Mouse (Mus musculus) ovary, adult 18-20 months (tissue): ENCODE measurements at regions not wholly inside any gene's neighbourhood (a gene's known extent, or its start where the extent isn't known, plus 50 kb on each side); places are given as distances from the start of the nearest gene placed in this dataset.
"Not testable (repeated sequence)": the region's sequence is repeated elsewhere in the genome, so short reads cannot be mapped to it uniquely, and the experiment has no call there.

Experiments
- DNase-seq: peaks from one replicate; pipeline ENCODE4 v3.0.0; 2022; ENCODE audit warnings: low spot score, mixed read lengths

DNA sequence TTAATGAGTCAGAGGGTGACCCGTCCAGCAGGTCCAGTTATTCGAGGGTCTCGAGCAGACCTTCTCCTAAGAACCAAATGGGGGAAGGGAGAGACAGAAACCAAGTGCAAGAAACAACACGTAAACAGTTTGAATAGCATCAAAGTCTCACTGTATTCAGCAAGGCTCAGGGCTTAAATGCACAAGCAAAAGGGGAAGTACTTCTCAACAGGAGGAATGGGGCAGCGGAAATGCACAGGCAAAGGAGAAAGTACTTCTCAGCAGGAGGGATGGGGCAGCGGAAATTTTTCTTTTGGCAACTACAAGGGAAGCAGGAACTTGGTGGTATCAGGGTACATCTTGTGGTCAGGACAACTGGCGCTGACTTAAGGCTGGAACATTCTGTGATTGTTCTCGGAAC lies 330.6 kb downstream of the 9430069I07Rik start:
- not testable (repeated sequence) for DNase-seq

DNA sequence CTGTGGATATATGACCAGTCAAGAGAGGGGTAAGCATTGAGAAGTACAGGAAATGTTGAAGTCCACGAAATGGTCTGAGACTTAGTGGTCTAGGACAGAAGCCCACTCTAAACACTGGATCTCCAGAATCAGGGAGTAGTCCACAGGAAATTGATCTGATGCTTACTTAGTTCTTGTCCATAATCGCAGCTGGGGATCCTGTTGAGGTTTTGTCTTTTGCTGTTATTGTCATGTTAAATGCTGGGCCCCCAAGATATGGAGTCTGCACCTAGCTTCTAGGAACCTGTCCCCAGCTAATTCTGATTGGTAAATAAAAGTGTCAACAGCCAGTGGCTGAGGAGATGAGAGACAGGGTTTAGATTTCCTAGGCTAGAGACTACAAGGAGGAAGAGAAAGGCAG lies 332.3 kb downstream of the 9430069I07Rik start:
- no peak for DNase-seq

- DNase-seq, result peak; percentile 14
Measured at GRCm38 (mm10) chr15:34021857-34022256, 335.8 kb downstream of the 9430069I07Rik start.

- no peak for DNase-seq
Measured at GRCm38 (mm10) chr15:34016397-34017156, 341.1 kb downstream of the 9430069I07Rik start.

DNA sequence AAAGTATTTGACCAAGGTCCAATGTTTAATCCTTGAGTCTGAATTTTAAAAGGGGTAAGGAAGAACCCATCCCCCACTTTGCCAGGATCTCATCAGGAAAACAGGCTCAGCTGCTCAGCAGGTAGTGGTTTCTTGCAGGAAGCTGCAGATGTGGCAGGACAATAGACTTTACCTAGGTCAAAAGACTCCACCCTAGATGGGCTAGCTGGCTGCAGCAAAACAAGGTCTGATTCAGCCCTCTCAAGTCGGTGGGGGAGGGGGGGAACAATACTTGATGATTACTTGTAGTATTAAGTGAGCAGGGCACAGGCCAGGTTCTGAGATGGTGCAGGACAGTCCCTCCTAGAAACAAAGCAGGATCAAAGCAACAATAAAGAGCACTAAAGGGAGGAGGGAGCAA lies 349.1 kb downstream of the 9430069I07Rik start:
- no peak for DNase-seq

DNA sequence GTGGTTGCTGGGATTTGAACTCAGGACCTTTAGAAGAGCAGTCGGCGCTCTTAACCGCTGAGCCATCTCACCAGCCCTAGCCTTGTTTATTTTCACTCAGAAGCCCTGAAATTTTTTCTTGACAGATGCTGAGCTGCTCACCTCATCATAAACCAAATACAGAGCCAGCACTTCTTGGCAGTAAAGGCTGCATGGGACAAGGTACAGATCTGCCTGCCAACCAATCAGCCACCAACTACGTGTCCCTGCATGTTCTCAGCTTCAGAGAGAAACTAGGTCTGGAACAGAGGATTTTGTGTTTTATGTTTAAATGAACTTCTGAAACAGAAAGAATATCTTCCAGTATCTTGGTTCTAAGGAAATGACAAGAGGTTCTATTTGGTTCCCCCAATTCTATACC lies 365.3 kb downstream of the 9430069I07Rik start:
- no peak for DNase-seq

DNA sequence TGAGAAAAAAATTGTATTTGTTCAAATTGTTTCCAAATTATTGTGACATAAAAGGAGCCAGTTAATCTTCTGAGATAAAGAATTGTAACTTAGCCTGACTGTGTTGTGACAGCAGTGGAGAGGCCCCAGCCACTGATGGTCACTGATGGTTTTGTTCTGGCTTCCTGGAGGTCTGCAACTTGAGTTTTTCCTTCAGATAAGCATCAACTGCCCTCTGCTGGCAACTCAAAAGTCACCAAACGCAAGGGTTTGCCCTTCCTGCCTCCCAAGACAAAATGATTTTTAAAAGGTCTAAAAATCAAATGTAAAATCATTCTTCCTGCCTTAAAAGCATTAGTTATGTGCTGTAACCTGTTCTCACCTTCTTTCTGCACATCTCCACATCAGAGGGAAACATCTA lies 382.6 kb downstream of the 9430069I07Rik start:
- DNase-seq, result no peak

DNA sequence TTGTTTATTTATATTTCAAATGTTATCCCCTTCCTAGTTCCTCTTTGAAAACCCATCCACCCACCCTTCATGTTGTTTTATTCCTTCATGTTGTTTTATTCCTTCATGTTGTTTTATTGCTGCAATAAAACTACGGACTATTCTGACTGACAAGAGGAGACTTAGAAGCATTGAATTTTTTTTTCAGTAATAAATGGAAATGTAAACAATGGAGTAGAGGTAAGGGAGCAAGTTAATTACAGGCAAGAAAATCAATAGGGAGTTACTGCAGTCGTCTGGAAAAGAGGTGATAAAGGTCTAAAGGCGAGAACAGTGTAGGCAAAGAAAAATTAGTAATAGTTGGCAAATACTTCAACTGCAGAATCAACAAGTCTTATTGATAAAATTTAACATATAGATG lies 384.2 kb downstream of the 9430069I07Rik start:
- no peak for DNase-seq

GRCm38 (mm10) chr15:33969409-33969808 lies 388.3 kb downstream of the 9430069I07Rik start:
- no peak for DNase-seq

GRCm38 (mm10) chr15:33935013-33935664 lies 422.5 kb downstream of the 9430069I07Rik start:
- no peak for DNase-seq

DNA sequence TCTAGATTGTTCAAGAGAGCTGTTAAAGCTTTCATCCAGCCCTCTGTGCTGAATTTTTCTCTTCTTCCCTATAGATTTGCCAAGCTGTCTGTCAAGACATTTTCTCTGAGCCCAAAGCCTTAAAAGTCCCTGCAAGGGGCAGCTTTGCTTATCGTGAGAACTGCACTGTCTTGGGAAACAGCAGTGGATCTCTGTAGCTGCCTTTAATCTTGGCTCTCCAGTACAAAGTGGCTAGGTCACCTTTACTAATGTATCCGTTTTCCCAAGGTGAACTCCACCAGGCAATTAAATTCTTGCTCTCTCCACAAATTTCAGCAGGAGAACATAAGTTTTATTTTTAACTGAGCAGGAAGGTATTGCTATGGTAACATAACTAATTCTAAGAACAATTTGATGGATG lies 431.2 kb downstream of the 9430069I07Rik start:
- DNase-seq, result no peak

DNA sequence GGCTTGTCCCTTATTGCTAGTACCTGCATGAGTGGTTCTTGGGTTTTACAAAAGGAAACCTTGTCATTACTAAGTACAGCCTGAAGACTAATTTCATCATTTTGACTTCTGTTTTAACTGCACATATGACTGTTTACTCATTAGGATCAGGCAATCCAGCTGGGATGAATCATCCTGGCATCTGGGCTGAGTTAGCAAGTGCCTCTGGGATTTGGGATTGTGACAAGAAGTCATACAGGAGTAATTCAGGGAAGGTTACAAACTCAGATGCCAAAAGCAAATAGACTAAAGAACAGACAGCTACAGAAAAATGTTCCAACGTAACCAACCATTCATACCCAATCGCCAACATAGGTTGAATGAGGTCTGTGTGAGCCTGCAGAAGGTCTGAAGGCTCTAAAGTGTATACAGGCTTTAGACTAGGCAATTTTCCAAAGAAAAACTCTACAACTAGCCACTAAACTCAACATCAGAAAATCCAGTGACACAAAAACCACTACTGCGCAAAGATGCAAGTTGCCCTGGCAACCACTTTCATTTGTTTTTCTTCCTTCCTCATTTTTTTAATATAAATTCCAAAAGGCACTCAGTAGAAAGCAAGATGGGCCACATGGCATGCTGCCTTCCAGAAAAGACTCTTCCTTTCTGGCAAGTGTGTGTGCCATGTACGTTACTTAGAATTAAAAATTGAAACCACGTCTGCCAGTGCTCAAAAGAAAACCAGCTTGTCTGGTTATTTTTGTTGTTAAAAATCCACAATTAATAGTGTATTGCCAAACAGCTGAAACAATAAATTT lies 433.4 kb downstream of the 9430069I07Rik start:
- DNase-seq, result no peak

DNA sequence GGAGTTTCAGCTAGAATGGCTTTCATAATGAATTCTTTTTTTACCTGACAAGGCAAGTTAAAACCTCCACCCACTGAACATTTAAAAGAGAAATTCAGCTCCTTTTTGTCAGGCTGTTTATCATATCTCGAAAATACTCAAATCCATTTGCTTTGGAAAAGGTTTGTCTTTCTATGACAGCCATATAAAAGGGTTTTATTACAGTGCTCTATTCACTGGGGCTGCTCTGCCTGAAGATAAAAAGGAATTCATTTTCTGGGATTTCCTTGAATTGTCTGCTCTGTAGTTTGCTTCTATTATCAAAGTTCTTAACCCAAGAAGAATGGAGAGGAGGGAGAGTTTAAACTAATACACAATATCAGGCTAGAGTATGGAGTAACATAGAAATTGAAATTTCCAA lies 442.8 kb downstream of the 9430069I07Rik start:
- DNase-seq, result no peak

DNA sequence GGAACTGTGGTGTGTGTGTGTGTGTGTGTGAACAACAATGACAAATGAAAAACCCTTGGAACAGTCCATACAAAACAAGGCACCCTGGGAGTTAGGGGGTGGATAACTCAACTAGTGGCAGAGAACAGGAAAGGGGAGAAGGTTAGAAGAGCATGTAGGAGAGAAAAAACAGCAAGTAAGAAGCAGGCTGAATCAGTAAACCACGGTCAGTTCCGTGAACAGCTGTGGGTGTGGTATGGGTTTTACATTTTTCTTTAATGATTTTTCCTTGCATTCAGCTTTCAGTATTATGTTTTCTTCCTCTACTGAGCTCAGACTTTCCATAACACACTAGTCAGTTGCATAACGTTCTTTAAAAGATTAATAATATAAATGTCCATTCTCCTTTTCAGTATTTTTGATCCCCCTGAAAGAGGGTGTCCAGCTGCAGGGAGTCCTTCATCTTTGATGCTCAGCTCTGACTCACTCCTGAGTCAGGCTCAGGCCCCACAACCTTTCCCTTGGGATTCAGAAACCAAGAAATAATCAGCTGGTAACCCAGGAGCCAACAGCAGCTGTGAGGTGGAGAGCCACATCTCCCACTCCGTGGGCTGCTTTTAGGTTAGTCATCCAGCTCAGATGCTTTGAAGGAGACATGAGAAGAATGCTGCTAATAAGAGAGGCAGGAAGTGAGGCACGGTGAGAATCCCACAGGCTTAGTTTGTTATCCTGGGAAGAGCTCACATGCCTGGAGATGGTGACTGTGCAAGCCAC lies 450.8 kb downstream of the 9430069I07Rik start:
- DNase-seq, result no peak

DNA sequence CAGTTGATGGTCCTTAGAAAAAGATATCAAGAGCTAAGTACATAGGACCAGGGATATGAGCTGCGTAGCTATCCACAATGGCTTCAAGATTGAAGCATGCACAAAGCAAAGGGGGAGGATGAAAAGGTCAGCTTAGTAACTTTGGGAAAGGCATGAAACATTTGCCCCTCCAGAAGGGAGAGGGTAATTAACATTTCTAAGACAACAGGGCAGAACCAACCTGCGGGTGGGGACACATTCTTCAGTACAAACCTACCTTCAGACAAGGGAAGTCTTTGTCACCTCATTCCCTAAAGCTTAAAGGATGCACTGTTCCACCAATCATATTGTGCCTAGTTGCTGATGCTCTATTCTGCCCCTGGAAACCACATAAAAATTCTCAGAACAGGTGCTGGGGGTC lies 461.6 kb downstream of the 9430069I07Rik start:
- DNase-seq, result no peak

- DNase-seq, result no peak
Measured at GRCm38 (mm10) chr15:33890606-33891005, 467.1 kb downstream of the 9430069I07Rik start.

GRCm38 (mm10) chr15:33888865-33889368 lies 468.8 kb downstream of the 9430069I07Rik start:
- DNase-seq, result no peak

DNA sequence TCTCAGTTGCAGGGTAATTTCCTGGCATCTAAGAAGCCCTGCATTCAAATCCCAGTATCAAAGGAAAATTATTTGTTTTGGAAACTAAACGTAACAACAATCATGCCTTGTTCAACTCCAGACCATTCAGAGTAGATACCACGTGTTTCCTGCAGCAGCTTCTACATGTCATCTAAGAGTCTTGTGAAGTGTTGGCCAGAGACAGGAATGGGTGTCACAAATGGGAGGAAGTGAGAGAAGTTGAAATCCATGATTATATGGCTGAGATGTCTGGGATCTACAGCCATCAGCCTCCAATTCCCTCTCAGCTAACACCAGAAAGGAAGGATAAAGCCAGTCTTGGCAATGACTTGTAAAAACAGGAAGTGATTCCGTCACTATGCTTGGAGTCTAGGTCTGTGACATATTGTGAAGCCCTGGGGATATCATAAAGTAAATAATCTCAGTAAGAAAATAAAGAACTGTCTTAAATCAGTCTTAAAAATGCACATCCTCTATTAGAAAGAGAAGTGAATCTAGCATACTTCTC lies 495.4 kb downstream of the 9430069I07Rik start:
- DNase-seq, result no peak

GRCm38 (mm10) chr15:33825435-33826088 lies 532.1 kb downstream of the 9430069I07Rik start:
- DNase-seq, result no peak

GRCm38 (mm10) chr15:33824826-33825225 lies 532.8 kb downstream of the 9430069I07Rik start:
- no peak for DNase-seq

GRCm38 (mm10) chr15:33780960-33781359 lies 576.7 kb downstream of the 9430069I07Rik start:
- no peak for DNase-seq
